Mouse (Mus musculus): ENCODE measurements around the gene Gm38431. TPM values are rescaled to one million over a fixed set of nuclear protein-coding genes. Genes with fewer than 3 reads are reported as not detected.

Gene Gm38431
- total and polyA plus RNA-seq, 3 experiments = 1.1 to 30.5 (median 9.8) TPM

DNA sequence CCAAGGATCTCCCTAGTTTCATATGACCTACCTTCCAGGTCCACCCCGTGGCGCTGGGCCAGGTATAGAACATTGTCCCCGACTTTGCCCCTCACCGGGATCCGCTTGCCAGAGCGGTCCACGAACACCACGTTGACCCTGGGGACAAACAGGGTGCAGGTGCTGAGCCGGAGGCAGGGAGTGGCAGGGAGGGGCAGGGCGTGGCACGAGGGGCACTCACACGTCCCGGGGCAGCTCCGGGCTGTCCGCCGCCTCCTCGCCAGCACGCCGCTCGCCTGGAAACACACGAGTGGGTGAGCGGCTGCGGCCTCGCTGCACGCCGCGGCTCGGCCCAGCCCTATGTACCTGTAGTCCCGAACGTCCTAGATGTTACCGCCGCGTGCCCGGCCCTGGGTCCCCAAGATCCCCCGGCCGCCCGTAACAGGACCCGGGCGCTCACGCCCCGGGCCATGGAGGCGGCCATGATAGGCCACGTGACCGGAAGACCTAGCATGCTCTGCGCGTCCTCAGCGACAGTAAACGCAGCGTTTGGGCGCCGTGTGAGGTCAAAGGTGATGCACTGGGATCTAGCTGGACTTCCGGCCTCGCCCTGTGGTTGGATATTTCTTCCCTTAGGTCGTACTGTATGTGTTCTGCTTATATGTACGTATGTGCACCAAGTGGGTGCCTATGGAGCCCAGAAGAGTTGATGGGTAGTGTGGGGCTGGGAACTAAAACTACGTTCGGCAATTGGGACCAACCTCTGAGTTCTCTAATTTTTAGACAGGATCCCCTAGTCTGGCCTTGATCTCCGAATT is 18.6 kb downstream of the Gm38431 start, which contains the start of the genes Gm49373 and Fdx1l:
Gm49373 (minus strand) TSS at position 53 of the 797 bp plus-strand sequence.
Fdx1l (minus strand) TSS at position 571 of the 797 bp plus-strand sequence.
- H3K4me2 ChIP-seq (ENCODE audit: insufficient read depth, low read depth, poor library complexity, severe bottlenecking) = peak within 1 kb of the TSS; percentile 92
- no peaks in the 10 kb centered on the region for H3K9me3 ChIP-seq (replicated peaks; ENCODE audit: low read length)
- peak within 1 kb of the TSS; percentile 88 for H3K9ac ChIP-seq (ENCODE audit: insufficient read depth, low read depth)
- TF ChIP-seq ETS1 (conservative IDR thresholded peaks at IDR 0.05; ENCODE audit: low read depth, low read length) (peak; percentile 59; the same call in 1 of the 2 replicates), KAT2A (IDR thresholded peaks at IDR 0.05; ENCODE audit: insufficient replicate concordance, low read length) (peak; percentile 88; the same call in 1 of the 2 replicates), MAX (IDR thresholded peaks at IDR 0.05; ENCODE audit: low read length) (peak; percentile 99), BHLHE40 (IDR thresholded peaks at IDR 0.05; ENCODE audit: low read depth, low read length) (peak; percentile 96), MAFK (IDR thresholded peaks at IDR 0.05; ENCODE audit: insufficient replicate concordance, low read length) (no peak), NRF1 (IDR thresholded peaks at IDR 0.05; ENCODE audit: low read depth, low read length) (peak; percentile 72), ZMIZ1 (IDR thresholded peaks at IDR 0.05; ENCODE audit: low read depth, low read length) (peak; percentile 85), CHD2 (IDR thresholded peaks at IDR 0.05; ENCODE audit: low read length) (peak; percentile 87), UBTF (IDR thresholded peaks at IDR 0.05; ENCODE audit: low read depth, low read length) (peak; percentile 64), SIN3A (IDR thresholded peaks at IDR 0.05; ENCODE audit: low read length) (peak; percentile 92), RCOR1 (conservative IDR thresholded peaks at IDR 0.05; ENCODE audit: low read depth, low read length) (no peak), USF1 (IDR thresholded peaks at IDR 0.05; ENCODE audit: low read depth, low read length) (peak; percentile 98), RAD21 (IDR thresholded peaks at IDR 0.05; ENCODE audit: low read depth, low read length) (no peak), IRF4 (IDR thresholded peaks at IDR 0.05; ENCODE audit: low read depth, low read length) (peak; percentile 71), CHD1 (IDR thresholded peaks at IDR 0.05; ENCODE audit: low read depth, low read length) (peak; percentile 79; the same call in 1 of the 2 replicates), JUN (IDR thresholded peaks at IDR 0.05; ENCODE audit: insufficient read depth, low read depth, low read length) (no peak), E2F4 (IDR thresholded peaks at IDR 0.05; ENCODE audit: insufficient replicate concordance, low read depth, low read length) (no peak), ELF1 (IDR thresholded peaks at IDR 0.05; ENCODE audit: low read depth, low read length) (peak; percentile 95), ZNF384 (IDR thresholded peaks at IDR 0.05; ENCODE audit: low read depth, low read length) (no peak), NELFE (IDR thresholded peaks at IDR 0.05; ENCODE audit: low read depth, low read length) (peak; percentile 84), PAX5 (IDR thresholded peaks at IDR 0.05; ENCODE audit: low read length) (no peak), HCFC1 (IDR thresholded peaks at IDR 0.05; ENCODE audit: low read depth, low read length) (peak; percentile 94), ZKSCAN1 (IDR thresholded peaks at IDR 0.05; ENCODE audit: borderline replicate concordance, low read depth, low read length) (no peak), POLR2A (IDR thresholded peaks at IDR 0.05; ENCODE audit: low read depth, low read length) (peak; percentile 81), POLR2AphosphoS2 (IDR thresholded peaks at IDR 0.05; ENCODE audit: low read depth, low read length) (peak; percentile 100), MAZ (IDR thresholded peaks at IDR 0.05; ENCODE audit: low read depth, low read length) (0 out of 2 replicates have a peak, but pooled peaks have one; percentile 16), GABPA (IDR thresholded peaks at IDR 0.05; ENCODE audit: insufficient replicate concordance, low read depth, low read length) (no peak; the same call in 1 of the 2 replicates), ZC3H11A (IDR thresholded peaks at IDR 0.05; ENCODE audit: low read depth, low read length) (no peak), MYC (IDR thresholded peaks at IDR 0.05; ENCODE audit: low read depth, low read length) (peak; percentile 95), SMC3 (IDR thresholded peaks at IDR 0.05; ENCODE audit: low read depth, low read length) (peak; percentile 26), USF2 (conservative IDR thresholded peaks at IDR 0.05; ENCODE audit: low read depth, low read length) (peak; percentile 93), TBP (conservative IDR thresholded peaks at IDR 0.05; ENCODE audit: low read depth, low read length) (0 out of 2 replicates have a peak, but pooled peaks have one; percentile 36), TCF12 (IDR thresholded peaks at IDR 0.05; ENCODE audit: low read depth, low read length) (peak; percentile 82), MXI1 (IDR thresholded peaks at IDR 0.05; ENCODE audit: low read depth, low read length) (peak; percentile 99), EP300 (IDR thresholded peaks at IDR 0.05; ENCODE audit: low read length) (no peak), JUND (conservative IDR thresholded peaks at IDR 0.05; ENCODE audit: low read depth, low read length) (0 out of 2 replicates have a peak, but pooled peaks have one; percentile 21), CTCF (conservative IDR thresholded peaks at IDR 0.05 in 1 of 2, IDR thresholded peaks at IDR 0.05 in 1 of 2; ENCODE audit: low read depth in 2 of 2, low read length in 2 of 2) (no peak), MEF2A (IDR thresholded peaks at IDR 0.05; ENCODE audit: borderline replicate concordance, low read depth, low read length) (peak; percentile 79)
- H3K4me1 ChIP-seq (ENCODE audit: control insufficient read depth in 1 of 2, insufficient read depth in 2 of 2) = peaks cover 8 to 29% of the 10 kb centered on the region in 2 experiments
- H3K36me3 ChIP-seq (replicated peaks in 1 of 2; ENCODE audit: control insufficient read depth in 1 of 2, insufficient read depth in 1 of 2, low read length in 1 of 2) = peaks cover 53 to 74% of the 10 kb centered on the region in 2 experiments
- H3K4me3 ChIP-seq (replicated peaks in 1 of 3; ENCODE audit: low read depth in 2 of 3, low read length in 2 of 3, poor library complexity in 1 of 3) = peak within 1 kb of the TSS; percentile 90 to 98 (median 96)
- H3K27me3 ChIP-seq (replicated peaks) = no peaks in the 10 kb centered on the region
- dilution Hi-C loops (cut with MboI; ENCODE audit: extremely low pct_ligation_motif_present, extremely low pct_unique_long_range_greater_than_20kb, low sequenced_read_pairs) (no loop called here), in situ Hi-C loops (cut with MboI; ENCODE audit: low pct_ligation_motif_present, low pct_unique_long_range_greater_than_20kb, low sequenced_read_pairs) (loop anchor here (5.0 kb wide), 1 partner anchor 46 kb away; the partner anchor contains the start of gene Icam4)
- H3K27ac ChIP-seq (ENCODE audit: insufficient read depth, low read depth) = peak within 1 kb of the TSS; percentile 68
- peaks cover 35% of the 10 kb centered on the region for H3K79me2 ChIP-seq (replicated peaks; ENCODE audit: control insufficient read depth, extremely low read depth, insufficient read depth, poor library complexity, severe bottlenecking)
- DNase-seq (ENCODE audit: extremely low read depth) = peak; percentile 93
